ENCODE assay signal across 10 mouse cellular contexts in the genomic region with DNA sequence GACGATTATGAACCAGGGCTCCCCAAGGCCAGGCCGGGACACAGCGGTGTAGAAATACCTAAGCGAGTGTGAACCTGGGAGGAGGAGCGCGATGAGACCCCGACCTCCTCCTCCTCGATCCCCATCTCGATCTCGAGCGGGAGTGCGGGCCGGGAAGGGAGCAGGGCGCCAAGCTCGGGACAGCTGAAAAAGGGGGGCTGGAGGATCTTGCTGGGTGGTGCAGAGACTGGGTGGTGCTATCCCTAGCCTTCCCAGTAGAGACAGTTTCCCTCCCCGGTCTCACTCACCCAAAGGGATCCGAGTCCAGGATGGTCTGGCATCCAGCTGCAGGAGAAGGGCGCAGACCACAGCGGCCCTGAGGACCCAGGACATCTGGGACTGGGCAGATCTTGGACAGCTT. TPM values are rescaled to one million over a fixed set of nuclear protein-coding genes. Genes with fewer than 3 reads are reported as not detected.
DNase-seq lines count a peak whose midpoint lies in the region; ATAC-seq and TF ChIP-seq lines count a peak whose summit lies in the region.
"Not testable (repeated sequence)": the region's sequence is repeated elsewhere in the genome, so short reads cannot be mapped to it uniquely, and the experiment has no call there.
"Had no signal": no experiment of that assay in that cellular context is flagged by ENCODE, and none has a peak within 500 bp of the region (broad histone marks: within the 10 kb centered on the region; RNA-seq: fewer than 3 reads in every experiment).

No protein-coding gene starts in this region.

- not testable (repeated sequence) for H3K79me2 ChIP-seq in CH12.LX (replicated peaks; ENCODE audit: control insufficient read depth, extremely low read depth, insufficient read depth, poor library complexity, severe bottlenecking)

- in situ Hi-C loops in CH12.LX (cut with MboI; ENCODE audit: low pct_ligation_motif_present, low pct_unique_long_range_greater_than_20kb, low sequenced_read_pairs), result not testable (repeated sequence)

- H3K4me1 ChIP-seq in CH12.LX (ENCODE audit: control insufficient read depth in 1 of 2, insufficient read depth in 2 of 2); forebrain, embryonic 12.5 days; heart, embryonic 15.5 days (replicated peaks); kidney, adult 2 months (ENCODE audit: control insufficient read depth, insufficient read depth, low read length); small intestine, adult 2 months (ENCODE audit: control insufficient read depth, insufficient read depth, insufficient read length, low read length): not testable (repeated sequence)
- peaks cover 21% of the 10 kb centered on the region for H3K4me1 ChIP-seq in liver, embryonic 12.5 days
- H3K4me1 ChIP-seq in midbrain, embryonic 10.5 days, result peaks cover 10% of the 10 kb centered on the region

- TF ChIP-seq EP300 in CH12.LX (IDR thresholded peaks at IDR 0.05; ENCODE audit: low read length), result not testable (repeated sequence)

- H3K9me3 ChIP-seq in CH12.LX (replicated peaks; ENCODE audit: low read length); forebrain, embryonic 12.5 days; heart, embryonic 15.5 days (replicated peaks); liver, embryonic 12.5 days (replicated peaks); midbrain, embryonic 10.5 days (replicated peaks): not testable (repeated sequence)

- dilution Hi-C loops in CH12.LX (cut with MboI; ENCODE audit: extremely low pct_ligation_motif_present, extremely low pct_unique_long_range_greater_than_20kb, low sequenced_read_pairs), result not testable (repeated sequence)

- H3K4me3 ChIP-seq in CH12.LX (replicated peaks in 1 of 3; ENCODE audit: low read depth in 2 of 3, low read length in 2 of 3, poor library complexity in 1 of 3), result peak overlapping the region in 2 of 3 experiments; percentile 38 to 52
- peak overlapping the region; percentile 37 for H3K4me3 ChIP-seq in forebrain, embryonic 12.5 days (replicated peaks)
- peak overlapping the region; percentile 56 for H3K4me3 ChIP-seq in heart, embryonic 15.5 days
- peak overlapping the region; percentile 62 for H3K4me3 ChIP-seq in kidney, adult 2 months (ENCODE audit: insufficient read depth, low read depth, low read length)
- H3K4me3 ChIP-seq in liver, embryonic 12.5 days, result peak overlapping the region; percentile 64
- H3K4me3 ChIP-seq in midbrain, embryonic 10.5 days, result peak overlapping the region; percentile 53
- peak overlapping the region; percentile 68 for H3K4me3 ChIP-seq in small intestine, adult 2 months (ENCODE audit: low read depth, low read length)

- H3K4me2 ChIP-seq in CH12.LX (ENCODE audit: insufficient read depth, low read depth, poor library complexity, severe bottlenecking), result not testable (repeated sequence)
- peak overlapping the region; percentile 69 for H3K4me2 ChIP-seq in forebrain, embryonic 12.5 days
- peak overlapping the region; percentile 84 for H3K4me2 ChIP-seq in heart, embryonic 15.5 days
- H3K4me2 ChIP-seq in liver, embryonic 12.5 days, result peak overlapping the region; percentile 83

- DNase-seq in CH12.LX (ENCODE audit: extremely low read depth); kidney, adult 2 months; midbrain, embryonic 10.5 days (ENCODE audit: low spot score): not testable (repeated sequence)
- DNase-seq in cerebellum, postnatal 10 days, result peak; percentile 23 to 34

- peak overlapping the region; percentile 69; the same call in 1 of the 2 replicates for H3K9ac ChIP-seq in CH12.LX (ENCODE audit: insufficient read depth, low read depth)
- peak overlapping the region; percentile 45 for H3K9ac ChIP-seq in forebrain, embryonic 12.5 days
- H3K9ac ChIP-seq in heart, embryonic 15.5 days, result peak overlapping the region; percentile 52
- peak overlapping the region; percentile 73 for H3K9ac ChIP-seq in liver, embryonic 12.5 days

- not testable (repeated sequence) for H3K27me3 ChIP-seq in CH12.LX (replicated peaks); heart, embryonic 15.5 days; kidney, adult 2 months (replicated peaks; ENCODE audit: control insufficient read depth, insufficient read depth, low read length); liver, embryonic 12.5 days (replicated peaks); small intestine, adult 2 months (ENCODE audit: control insufficient read depth, insufficient read depth, low read length)
- peaks cover 18% of the 10 kb centered on the region for H3K27me3 ChIP-seq in forebrain, embryonic 12.5 days
- H3K27me3 ChIP-seq in midbrain, embryonic 10.5 days (ENCODE audit: low read depth, poor library complexity, severe bottlenecking), result peaks cover 26% of the 10 kb centered on the region

- ATAC-seq in forebrain, embryonic 12.5 days (ENCODE audit: low FRiP score), result 0 out of 2 replicates have a peak, but pooled peaks have one; percentile 68
- ATAC-seq in heart, embryonic 15.5 days (replicated peaks; ENCODE audit: insufficient number of reproducible peaks, insufficient read depth, low FRiP score, low read depth), result peak; percentile 59
- ATAC-seq in liver, embryonic 12.5 days, result peak; percentile 40

- not testable (repeated sequence) for TF ChIP-seq RAD21 in CH12.LX (IDR thresholded peaks at IDR 0.05; ENCODE audit: low read depth, low read length)

- TF ChIP-seq POLR2A in CH12.LX (IDR thresholded peaks at IDR 0.05; ENCODE audit: low read depth, low read length), result peak; percentile 37; the same call in 1 of the 2 replicates
- not testable (repeated sequence) for TF ChIP-seq POLR2A in kidney, adult 2 months (IDR thresholded peaks at IDR 0.05; ENCODE audit: low read depth, low read length); small intestine, adult 2 months (IDR thresholded peaks at IDR 0.05; ENCODE audit: low read depth, low read length)

- not testable (repeated sequence) for H3K36me3 ChIP-seq in CH12.LX (replicated peaks in 1 of 2; ENCODE audit: control insufficient read depth in 1 of 2, insufficient read depth in 1 of 2, low read length in 1 of 2); forebrain, embryonic 12.5 days (replicated peaks); heart, embryonic 15.5 days; kidney, adult 2 months (ENCODE audit: control insufficient read depth, insufficient read depth, low read length); liver, embryonic 12.5 days; midbrain, embryonic 10.5 days; small intestine, adult 2 months (ENCODE audit: control insufficient read depth, insufficient read depth, low read length)

- 2% methylated on average over 19 of the region's 19 CpGs for WGBS in forebrain, embryonic 12.5 days
- 7% methylated on average over 19 of the region's 19 CpGs for WGBS in heart, embryonic 15.5 days
- WGBS in kidney, adult 2 months, result 2% methylated on average over 19 of the region's 19 CpGs
- WGBS in liver, embryonic 12.5 days (ENCODE audit: insufficient replicate concordance), result 4% methylated on average over 19 of the region's 19 CpGs
- under 1% methylated on average over 19 of the region's 19 CpGs for WGBS in midbrain, embryonic 10.5 days
- 2% methylated on average over 19 of the region's 19 CpGs for WGBS in small intestine, adult 2 months

- not testable (repeated sequence) for H3K27ac ChIP-seq in CH12.LX (ENCODE audit: insufficient read depth, low read depth); forebrain, embryonic 12.5 days; heart, embryonic 15.5 days; liver, embryonic 12.5 days; midbrain, embryonic 10.5 days (replicated peaks)
- H3K27ac ChIP-seq in kidney, adult 2 months (ENCODE audit: insufficient read depth, low read depth, low read length), result peak overlapping the region; percentile 32; the same call in 1 of the 2 replicates
- H3K27ac ChIP-seq in small intestine, adult 2 months (ENCODE audit: insufficient read depth, low read depth, low read length), result peak overlapping the region; percentile 40

- not testable (repeated sequence) for TF ChIP-seq CTCF in CH12.LX (conservative IDR thresholded peaks at IDR 0.05 in 1 of 2, IDR thresholded peaks at IDR 0.05 in 1 of 2; ENCODE audit: low read depth in 2 of 2, low read length in 2 of 2); kidney, adult 2 months (conservative IDR thresholded peaks at IDR 0.05; ENCODE audit: insufficient read depth, insufficient read length, low read depth, low read length); small intestine, adult 2 months (IDR thresholded peaks at IDR 0.05; ENCODE audit: extremely low read depth, insufficient read length, insufficient replicate concordance, low read depth, low read length)

RNA-seq across cellular contexts. Expression of gene H2-T22, which starts 0.5 kb away (rescaled TPM):
- total RNA-seq in CH12.LX (2012; rRNA removed) (9.6 and 10.6 TPM in 2 replicates), CH12.LX (2014; rRNA removed) (14.9 and 16.4 TPM in 2 replicates)
- 19.8 and 26.1 TPM in 2 replicates for polyA plus RNA-seq in CH12.LX (2012; ENCODE audit: insufficient read length, low read depth)
- 5.2 and 5.4 TPM in 2 replicates for polyA plus RNA-seq in forebrain, embryonic 12.5 days (2016; fragmentation: Nextera tagmentation; extraction: Ambion mirVana)
- polyA plus RNA-seq in heart, embryonic 15.5 days (2015; fragmentation: Nextera tagmentation; extraction: Ambion mirVana), result 7.0 and 12.0 TPM in 2 replicates
- 70.6 and 73.2 TPM in 2 replicates for polyA plus RNA-seq in kidney, adult 2 months (2012; rRNA removed)
- 7.5 and 8.4 TPM in 2 replicates for polyA plus RNA-seq in liver, embryonic 12.5 days (2016; fragmentation: Nextera tagmentation; extraction: Ambion mirVana)
- 7.0 and 8.4 TPM in 2 replicates for polyA plus RNA-seq in midbrain, embryonic 10.5 days (2016; fragmentation: Nextera tagmentation; extraction: Ambion mirVana)
- 32.0 and 60.5 TPM in 2 replicates for polyA plus RNA-seq in small intestine, adult 2 months (2012; rRNA removed)

RNA-seq across cellular contexts. Expression of gene Gm6034, which starts 0.7 kb away (rescaled TPM):
- total RNA-seq in CH12.LX (2012; rRNA removed), result 0.80 and 1.1 TPM in 2 replicates
- total RNA-seq in CH12.LX (2014; rRNA removed), result 0.42 TPM in 1 of 2 replicates, not detected in the other
- polyA plus RNA-seq in CH12.LX (2012; ENCODE audit: insufficient read length, low read depth), result 1.7 and 2.1 TPM in 2 replicates
- not detected in 2 replicates for polyA plus RNA-seq in forebrain, embryonic 12.5 days (2016; fragmentation: Nextera tagmentation; extraction: Ambion mirVana)
- not detected in 2 replicates for polyA plus RNA-seq in heart, embryonic 15.5 days (2015; fragmentation: Nextera tagmentation; extraction: Ambion mirVana)
- not detected in 2 replicates for polyA plus RNA-seq in kidney, adult 2 months (2012; rRNA removed)
- polyA plus RNA-seq in liver, embryonic 12.5 days (2016; fragmentation: Nextera tagmentation; extraction: Ambion mirVana), result not detected in 2 replicates
- not detected in 2 replicates for polyA plus RNA-seq in midbrain, embryonic 10.5 days (2016; fragmentation: Nextera tagmentation; extraction: Ambion mirVana)
- polyA plus RNA-seq in small intestine, adult 2 months (2012; rRNA removed), result not detected in 2 replicates
- total RNA-seq: gastrocnemius, adult 8-10 months; left cerebral cortex, postnatal 25 days had no signal

RNA-seq across cellular contexts. Expression of gene H2-T23, which starts 9.4 kb away (rescaled TPM):
- 21.8 and 23.0 TPM in 2 replicates for total RNA-seq in CH12.LX (2012; rRNA removed)
- total RNA-seq in CH12.LX (2014; rRNA removed), result 35.6 and 38.8 TPM in 2 replicates
- polyA plus RNA-seq in CH12.LX (2012; ENCODE audit: insufficient read length, low read depth), result 42.1 and 75.0 TPM in 2 replicates
- polyA plus RNA-seq in forebrain, embryonic 12.5 days (2016; fragmentation: Nextera tagmentation; extraction: Ambion mirVana), result 4.8 and 5.5 TPM in 2 replicates
- polyA plus RNA-seq in heart, embryonic 15.5 days (2015; fragmentation: Nextera tagmentation; extraction: Ambion mirVana), result 4.7 and 11.6 TPM in 2 replicates
- polyA plus RNA-seq in kidney, adult 2 months (2012; rRNA removed), result 174 and 175 TPM in 2 replicates
- polyA plus RNA-seq in liver, embryonic 12.5 days (2016; fragmentation: Nextera tagmentation; extraction: Ambion mirVana), result 19.5 and 20.5 TPM in 2 replicates
- polyA plus RNA-seq in midbrain, embryonic 10.5 days (2016; fragmentation: Nextera tagmentation; extraction: Ambion mirVana), result 3.5 and 4.9 TPM in 2 replicates
- polyA plus RNA-seq in small intestine, adult 2 months (2012; rRNA removed), result 268 and 784 TPM in 2 replicates

RNA-seq across cellular contexts. Expression of gene Gm11127, which starts 16.1 kb away (rescaled TPM):
- total RNA-seq in CH12.LX (2012; rRNA removed) (23.8 and 25.1 TPM in 2 replicates), CH12.LX (2014; rRNA removed) (1.2 and 2.0 TPM in 2 replicates)
- polyA plus RNA-seq in CH12.LX (2012; ENCODE audit: insufficient read length, low read depth), result 0.27 and 0.37 TPM in 2 replicates
- not detected in 2 replicates for polyA plus RNA-seq in forebrain, embryonic 12.5 days (2016; fragmentation: Nextera tagmentation; extraction: Ambion mirVana)
- polyA plus RNA-seq in heart, embryonic 15.5 days (2015; fragmentation: Nextera tagmentation; extraction: Ambion mirVana), result 0.13 TPM in 1 of 2 replicates, not detected in the other
- 13.9 and 14.8 TPM in 2 replicates for polyA plus RNA-seq in kidney, adult 2 months (2012; rRNA removed)
- not detected in 2 replicates for polyA plus RNA-seq in liver, embryonic 12.5 days (2016; fragmentation: Nextera tagmentation; extraction: Ambion mirVana)
- polyA plus RNA-seq in midbrain, embryonic 10.5 days (2016; fragmentation: Nextera tagmentation; extraction: Ambion mirVana), result not detected in 2 replicates
- polyA plus RNA-seq in small intestine, adult 2 months (2012; rRNA removed), result 70.6 and 179 TPM in 2 replicates

RNA-seq across cellular contexts. Expression of gene H2-T24, which starts 21.7 kb away (rescaled TPM):
- total RNA-seq in CH12.LX (2012; rRNA removed), result 9.8 and 16.1 TPM in 2 replicates
- total RNA-seq in CH12.LX (2014; rRNA removed), result 6.6 and 7.6 TPM in 2 replicates
- polyA plus RNA-seq in CH12.LX (2012; ENCODE audit: insufficient read length, low read depth), result 8.9 and 9.3 TPM in 2 replicates
- 4.6 and 5.3 TPM in 2 replicates for polyA plus RNA-seq in forebrain, embryonic 12.5 days (2016; fragmentation: Nextera tagmentation; extraction: Ambion mirVana)
- polyA plus RNA-seq in heart, embryonic 15.5 days (2015; fragmentation: Nextera tagmentation; extraction: Ambion mirVana), result 1.3 and 2.7 TPM in 2 replicates
- polyA plus RNA-seq in kidney, adult 2 months (2012; rRNA removed), result 3.5 and 5.4 TPM in 2 replicates
- 4.6 and 5.7 TPM in 2 replicates for polyA plus RNA-seq in liver, embryonic 12.5 days (2016; fragmentation: Nextera tagmentation; extraction: Ambion mirVana)
- 4.4 and 5.9 TPM in 2 replicates for polyA plus RNA-seq in midbrain, embryonic 10.5 days (2016; fragmentation: Nextera tagmentation; extraction: Ambion mirVana)
- polyA plus RNA-seq in small intestine, adult 2 months (2012; rRNA removed), result 0.98 and 5.4 TPM in 2 replicates
